Mouse (Mus musculus) cortical plate, adult 2 months (tissue): ENCODE data around the gene Olfr1370. TPM values are rescaled to one million over a fixed set of nuclear protein-coding genes. Genes with fewer than 3 reads are reported as not detected.
A peak's percentile ranks its signal among the peaks of the same experiment; 100 is the strongest.
"Not testable (repeated sequence)": the region's sequence is repeated elsewhere in the genome, so short reads cannot be mapped to it uniquely, and the experiment has no call there.

Experiments
- H3K27ac ChIP-seq: fragments of 200-500 bp; 2 replicates; pipeline ENCODE4 v1.5.1; 2012; ENCODE audit warnings: low read length, control low read depth, inconsistent platforms; ENCODE audit not compliant: insufficient read depth
- H3K4me1 ChIP-seq: fragments of 200-500 bp; 2 replicates; pipeline ENCODE4 v1.6.1; 2011; ENCODE audit warnings: low read length; ENCODE audit not compliant: control insufficient read depth, insufficient read depth
- H3K4me3 ChIP-seq: fragments of 200-500 bp; 2 replicates; pipeline ENCODE4 v1.5.1; 2011; ENCODE audit warnings: mild to moderate bottlenecking, low read length, control low read depth; ENCODE audit not compliant: insufficient read depth
- CTCF ChIP-seq: fragments of 200-500 bp; IDR thresholded peaks from 2 replicates; pipeline ENCODE4 v1.5.1; 2011; ENCODE audit warnings: mild to moderate bottlenecking, control low read depth, low read length; ENCODE audit not compliant: insufficient read depth; ENCODE audit errors: extremely low read depth
- POLR2A ChIP-seq: fragments of 200-500 bp; IDR thresholded peaks from 2 replicates; pipeline ENCODE4 v1.6.1; 2011; ENCODE audit warnings: mild to moderate bottlenecking, low read length, control low read depth; ENCODE audit not compliant: insufficient read depth; ENCODE audit errors: extremely low read depth
- polyA plus RNA-seq: library from polyadenylated mRNA; depleted of rRNA; stranded (reverse); fragments of >200 nt; gene quantifications from 2 replicates; pipeline ENCODE4 v1.2.3, GENCODE M21; 2012; rRNA removed

Olfr1370 gene
- polyA plus RNA-seq, result not detected in 2 replicates

GRCm38 (mm10) chr13:21074847-21075246, at the start of gene Olfr1370:
Gene Olfr1370, minus strand, starts transcription at chr13:21074947.
- no peak for TF ChIP-seq CTCF
- TF ChIP-seq POLR2A, result no peak
- Histone ChIP-seq H3K4me3 (no peak within 1 kb of the TSS), H3K27ac (no peak within 1 kb of the TSS), H3K4me1 (no peaks in the 10 kb centered on the region)

GRCm38 (mm10) chr13:21114121-21114520, 39.4 kb upstream of the Olfr1370 start:
- Histone ChIP-seq H3K27ac (no peak overlapping the region), H3K4me3 (no peak overlapping the region), H3K4me1 (no peaks in the 10 kb centered on the region)
- TF ChIP-seq CTCF, result no peak

DNA sequence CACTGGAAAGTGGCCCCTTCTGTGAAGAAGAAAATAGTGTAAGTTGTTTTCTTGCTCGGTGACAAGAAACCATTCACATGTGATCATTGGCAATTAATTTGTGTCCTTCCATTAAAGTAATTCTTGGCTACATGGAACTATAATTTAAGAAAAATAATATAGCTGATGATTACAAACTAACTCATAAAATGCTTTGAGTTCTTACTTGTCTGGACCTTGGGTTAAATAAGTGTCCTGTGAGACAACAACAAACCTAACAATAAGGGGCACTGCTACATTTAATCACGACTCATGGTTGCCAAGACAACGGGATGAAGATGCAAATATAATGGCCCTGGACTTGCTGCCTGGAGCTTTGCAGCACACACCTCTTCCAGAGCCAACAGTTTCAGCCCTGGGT, 36.4 kb upstream of the Olfr1370 start, which contains the start of gene Olfr1369-ps1:
TSS of gene Olfr1369-ps1 (plus strand) at position 301 of the 400 bp plus-strand sequence.
- H3K4me3 ChIP-seq, H3K4me1 ChIP-seq, H3K27ac ChIP-seq: not testable (repeated sequence)

- Histone ChIP-seq H3K4me1 (no peaks in the 10 kb centered on the region), H3K4me3 (no peak overlapping the region), H3K27ac (no peak overlapping the region)
- TF ChIP-seq POLR2A, result no peak
- TF ChIP-seq CTCF, result no peak
These were observed 35.7 kb upstream of the Olfr1370 start for GRCm38 (mm10) chr13:21110441-21110840.

DNA sequence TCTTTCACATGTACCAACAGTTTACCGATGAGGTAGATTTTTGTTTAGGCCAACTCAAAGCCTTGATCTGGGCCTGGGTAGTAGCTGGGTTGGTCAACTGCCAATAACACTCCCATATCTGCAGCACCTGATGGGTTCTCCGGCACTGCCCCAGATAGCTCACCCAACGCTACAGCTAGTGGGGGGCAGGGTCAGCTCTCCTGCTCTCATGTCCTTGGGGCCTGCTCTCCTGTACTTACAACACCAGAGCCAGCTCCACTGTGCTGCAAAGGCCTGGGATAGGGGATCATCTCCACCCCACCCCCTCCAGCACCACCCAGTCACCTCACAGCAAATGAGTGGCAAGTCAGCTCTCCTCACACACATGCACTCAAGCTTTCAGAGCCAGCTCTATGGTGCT, 35.0 kb upstream of the Olfr1370 start:
- Histone ChIP-seq H3K27ac (no peak overlapping the region), H3K4me1 (no peaks in the 10 kb centered on the region), H3K4me3 (no peak overlapping the region)
- TF ChIP-seq CTCF (no peak), POLR2A (no peak)

DNA sequence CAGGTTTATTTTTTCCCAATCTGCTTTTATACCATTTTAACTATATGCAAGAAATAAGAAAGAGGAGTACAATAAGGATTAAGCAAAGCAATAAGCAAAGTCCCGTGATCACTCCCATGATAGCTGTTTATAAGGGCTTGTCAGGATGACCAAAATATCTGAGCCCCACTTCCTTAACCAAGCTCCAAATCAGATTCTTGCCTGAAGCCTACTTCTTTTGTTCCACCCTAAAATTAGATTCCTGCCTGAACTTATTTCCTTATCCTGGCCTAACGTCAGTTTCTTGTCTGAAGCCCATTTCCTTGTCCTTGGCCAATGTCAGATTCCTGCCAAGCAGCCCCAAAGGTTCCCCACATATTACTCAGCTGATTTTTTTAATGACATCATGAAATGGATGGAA, 7.9 kb upstream of the Olfr1370 start:
- H3K4me1 ChIP-seq, result no peaks in the 10 kb centered on the region
- TF ChIP-seq POLR2A, result no peak
- TF ChIP-seq CTCF, result no peak
- H3K4me3 ChIP-seq, result no peak overlapping the region
- H3K27ac ChIP-seq, result no peak overlapping the region

- Histone ChIP-seq H3K27ac (no peak overlapping the region), H3K4me3 (no peak overlapping the region), H3K4me1 (no peaks in the 10 kb centered on the region)
- TF ChIP-seq POLR2A (no peak), CTCF (no peak)
These were observed 8.7 kb downstream of the Olfr1370 start for GRCm38 (mm10) chr13:21066021-21066420.

- TF ChIP-seq CTCF (peak; percentile 58), POLR2A (no peak)
- Histone ChIP-seq H3K4me1 (no peaks in the 10 kb centered on the region), H3K27ac (no peak overlapping the region), H3K4me3 (no peak overlapping the region)
These were observed 24.6 kb downstream of the Olfr1370 start for GRCm38 (mm10) chr13:21050118-21050517.

GRCm38 (mm10) chr13:21040589-21041199, 34.1 kb downstream of the Olfr1370 start:
- Histone ChIP-seq H3K27ac (no peak overlapping the region), H3K4me1 (no peaks in the 10 kb centered on the region), H3K4me3 (no peak overlapping the region)
- no peak for TF ChIP-seq POLR2A
- no peak for TF ChIP-seq CTCF

DNA sequence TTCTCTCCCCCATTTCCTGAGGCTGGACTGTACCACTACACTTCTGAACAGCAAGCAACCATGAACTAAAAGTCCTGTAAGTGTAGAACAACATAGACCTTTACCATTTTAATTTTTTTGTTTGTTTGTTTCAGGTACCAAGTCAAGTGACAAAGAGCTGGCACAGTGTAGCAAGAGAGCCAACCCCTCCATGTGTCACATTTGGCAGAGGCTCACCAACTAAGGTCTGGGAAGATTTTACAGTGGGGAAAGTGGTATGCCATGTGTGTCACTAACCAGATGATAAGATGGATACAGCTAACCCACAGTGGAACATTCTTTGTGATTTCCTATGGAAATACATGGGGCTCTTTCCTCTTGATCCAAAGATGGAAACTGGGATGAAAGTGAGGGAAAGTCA, 38.8 kb downstream of the Olfr1370 start:
- Histone ChIP-seq H3K4me3 (no peak overlapping the region), H3K4me1 (no peaks in the 10 kb centered on the region), H3K27ac (no peak overlapping the region)
- no peak for TF ChIP-seq POLR2A
- no peak for TF ChIP-seq CTCF
